Mouse (Mus musculus): ENCODE results near the gene C8b. TPM values are rescaled to one million over a fixed set of nuclear protein-coding genes. Genes with fewer than 3 reads are reported as not detected.

The C8b gene
- polyA plus RNA-seq, 1 experiment from 2014 or later: not detected

- Histone ChIP-seq H3K4me2 (replicated peaks) (no peak overlapping the region), H3K9me3 (no peaks in the 10 kb centered on the region; the same call in 1 of the 2 replicates), H3K9ac (no peak overlapping the region), H3K4me3 (no peak overlapping the region), H3K4me1 (no peaks in the 10 kb centered on the region), H3K27ac (no peak overlapping the region), H3K36me3 (no peaks in the 10 kb centered on the region), H3K27me3 (no peaks in the 10 kb centered on the region)
- ATAC-seq (ENCODE audit: low FRiP score, low read depth): no peak
- WGBS: 84% methylated on average over 4 of the region's 4 CpGs
Measured at GRCm38 (mm10) chr4:104816519-104817232, 50.6 kb downstream of the C8b start.

GRCm38 (mm10) chr4:104817509-104817908, 51.4 kb downstream of the C8b start:
- no peak for ATAC-seq (ENCODE audit: low FRiP score, low read depth)
- no peaks in the 10 kb centered on the region for H3K36me3 ChIP-seq
- no peak overlapping the region for H3K27ac ChIP-seq
- H3K9me3 ChIP-seq: no peaks in the 10 kb centered on the region; the same call in 1 of the 2 replicates
- H3K4me1 ChIP-seq: no peaks in the 10 kb centered on the region
- no peaks in the 10 kb centered on the region for H3K27me3 ChIP-seq
- H3K4me3 ChIP-seq: no peak overlapping the region
- H3K9ac ChIP-seq: no peak overlapping the region
- 30% methylated on average over 2 of the region's 2 CpGs for WGBS
- no peak overlapping the region for H3K4me2 ChIP-seq (replicated peaks)

- 59% methylated on average over 4 of the region's 4 CpGs for WGBS
- no peak overlapping the region for H3K27ac ChIP-seq
- no peaks in the 10 kb centered on the region; the same call in 1 of the 2 replicates for H3K9me3 ChIP-seq
- H3K9ac ChIP-seq: no peak overlapping the region
- no peak overlapping the region for H3K4me3 ChIP-seq
- ATAC-seq (ENCODE audit: low FRiP score, low read depth): no peak
- no peak overlapping the region for H3K4me2 ChIP-seq (replicated peaks)
- H3K4me1 ChIP-seq: no peaks in the 10 kb centered on the region
- no peaks in the 10 kb centered on the region for H3K27me3 ChIP-seq
- H3K36me3 ChIP-seq: no peaks in the 10 kb centered on the region
Measured at GRCm38 (mm10) chr4:104818986-104819385, 52.9 kb downstream of the C8b start.

- no peaks in the 10 kb centered on the region for H3K36me3 ChIP-seq
- H3K4me3 ChIP-seq: no peak overlapping the region
- no peak overlapping the region for H3K4me2 ChIP-seq (replicated peaks)
- 67% methylated on average over 4 of the region's 4 CpGs for WGBS
- no peak overlapping the region for H3K9ac ChIP-seq
- H3K9me3 ChIP-seq: no peaks in the 10 kb centered on the region; the same call in 1 of the 2 replicates
- ATAC-seq (ENCODE audit: low FRiP score, low read depth): no peak
- H3K27ac ChIP-seq: no peak overlapping the region
- no peaks in the 10 kb centered on the region for H3K4me1 ChIP-seq
- no peaks in the 10 kb centered on the region for H3K27me3 ChIP-seq
Measured at GRCm38 (mm10) chr4:104819891-104820290, 53.8 kb downstream of the C8b start.

GRCm38 (mm10) chr4:104823597-104824101, 57.5 kb downstream of the C8b start:
- Histone ChIP-seq H3K4me2 (replicated peaks) (no peak overlapping the region), H3K4me3 (no peak overlapping the region), H3K27me3 (no peaks in the 10 kb centered on the region), H3K9me3 (no peaks in the 10 kb centered on the region), H3K9ac (no peak overlapping the region), H3K27ac (no peak overlapping the region), H3K4me1 (no peaks in the 10 kb centered on the region), H3K36me3 (no peaks in the 10 kb centered on the region)
- no peak for ATAC-seq (ENCODE audit: low FRiP score, low read depth)
- WGBS: 79% methylated on average over 4 of the region's 4 CpGs

GRCm38 (mm10) chr4:104824381-104825077, 58.4 kb downstream of the C8b start:
- Histone ChIP-seq H3K4me1 (no peaks in the 10 kb centered on the region), H3K9me3 (no peaks in the 10 kb centered on the region), H3K9ac (no peak overlapping the region), H3K36me3 (no peaks in the 10 kb centered on the region), H3K4me3 (no peak overlapping the region), H3K27ac (no peak overlapping the region), H3K4me2 (replicated peaks) (no peak overlapping the region), H3K27me3 (no peaks in the 10 kb centered on the region)
- ATAC-seq (ENCODE audit: low FRiP score, low read depth): no peak
- 72% methylated on average over 7 of the region's 7 CpGs for WGBS

- H3K9me3 ChIP-seq: no peaks in the 10 kb centered on the region
- no peaks in the 10 kb centered on the region for H3K27me3 ChIP-seq
- WGBS: 68% methylated on average over 5 of the region's 5 CpGs
- H3K4me1 ChIP-seq: no peaks in the 10 kb centered on the region
- ATAC-seq (ENCODE audit: low FRiP score, low read depth): no peak
- H3K27ac ChIP-seq: no peak overlapping the region
- no peak overlapping the region for H3K4me2 ChIP-seq (replicated peaks)
- no peak overlapping the region for H3K9ac ChIP-seq
- no peaks in the 10 kb centered on the region for H3K36me3 ChIP-seq
- no peak overlapping the region for H3K4me3 ChIP-seq
Measured at GRCm38 (mm10) chr4:104828939-104829338, 62.8 kb downstream of the C8b start.

- ATAC-seq (ENCODE audit: low FRiP score, low read depth): no peak
- no peak overlapping the region for H3K4me3 ChIP-seq
Measured at GRCm38 (mm10) chr4:104835096-104835495, 69.0 kb downstream of the C8b start.

GRCm38 (mm10) chr4:104838342-104838741, 72.2 kb downstream of the C8b start:
- H3K4me2 ChIP-seq (replicated peaks): no peak overlapping the region
- H3K36me3 ChIP-seq: no peaks in the 10 kb centered on the region
- no peak overlapping the region for H3K27ac ChIP-seq
- no peak overlapping the region for H3K9ac ChIP-seq
- no peak overlapping the region for H3K4me3 ChIP-seq
- 91% methylated on average over 2 of the region's 2 CpGs for WGBS
- H3K27me3 ChIP-seq: no peaks in the 10 kb centered on the region; the same call in 1 of the 2 replicates
- ATAC-seq (ENCODE audit: low FRiP score, low read depth): no peak
- no peaks in the 10 kb centered on the region for H3K4me1 ChIP-seq
- no peaks in the 10 kb centered on the region for H3K9me3 ChIP-seq

More at GRCm38 (mm10) chr4:104835096-104835495, 69.0 kb downstream of the C8b start:
- no peaks in the 10 kb centered on the region for H3K36me3 ChIP-seq
- no peak overlapping the region for H3K9ac ChIP-seq
- H3K9me3 ChIP-seq: no peaks in the 10 kb centered on the region
- no peak overlapping the region for H3K27ac ChIP-seq
- WGBS: 63% methylated on average over 5 of the region's 5 CpGs
- no peaks in the 10 kb centered on the region for H3K4me1 ChIP-seq
- no peaks in the 10 kb centered on the region; the same call in 1 of the 2 replicates for H3K27me3 ChIP-seq
- no peak overlapping the region for H3K4me2 ChIP-seq (replicated peaks)

- H3K9me3 ChIP-seq: no peaks in the 10 kb centered on the region
- no peak overlapping the region for H3K4me2 ChIP-seq (replicated peaks)
- H3K9ac ChIP-seq: no peak overlapping the region
- no peaks in the 10 kb centered on the region for H3K4me1 ChIP-seq
- H3K36me3 ChIP-seq: no peaks in the 10 kb centered on the region
- H3K27ac ChIP-seq: no peak overlapping the region
- 81% methylated on average over 5 of the region's 5 CpGs for WGBS
- no peaks in the 10 kb centered on the region; the same call in 1 of the 2 replicates for H3K27me3 ChIP-seq
- H3K4me3 ChIP-seq: no peak overlapping the region
- ATAC-seq (ENCODE audit: low FRiP score, low read depth): no peak
Measured at GRCm38 (mm10) chr4:104842204-104842603, 76.1 kb downstream of the C8b start.

GRCm38 (mm10) chr4:104843546-104843945, 77.4 kb downstream of the C8b start:
- no peaks in the 10 kb centered on the region for H3K27me3 ChIP-seq
- H3K9ac ChIP-seq: no peak overlapping the region
- 50% methylated on average over 4 of the region's 4 CpGs for WGBS
- H3K27ac ChIP-seq: no peak overlapping the region
- H3K9me3 ChIP-seq: no peaks in the 10 kb centered on the region
- no peaks in the 10 kb centered on the region for H3K4me1 ChIP-seq
- no peak overlapping the region for H3K4me2 ChIP-seq (replicated peaks)
- no peaks in the 10 kb centered on the region for H3K36me3 ChIP-seq
- H3K4me3 ChIP-seq: no peak overlapping the region
- no peak for ATAC-seq (ENCODE audit: low FRiP score, low read depth)

All from limb, embryonic 13.5 days (tissue).